Mouse (Mus musculus) ovary, postnatal 14 days (tissue): ENCODE results near the gene Zfhx3.

Source experiments
- DNase-seq: peaks from one replicate; pipeline ENCODE4 v3.0.0; 2022; ENCODE audit warnings: low spot score

Zfhx3 gene

DNA sequence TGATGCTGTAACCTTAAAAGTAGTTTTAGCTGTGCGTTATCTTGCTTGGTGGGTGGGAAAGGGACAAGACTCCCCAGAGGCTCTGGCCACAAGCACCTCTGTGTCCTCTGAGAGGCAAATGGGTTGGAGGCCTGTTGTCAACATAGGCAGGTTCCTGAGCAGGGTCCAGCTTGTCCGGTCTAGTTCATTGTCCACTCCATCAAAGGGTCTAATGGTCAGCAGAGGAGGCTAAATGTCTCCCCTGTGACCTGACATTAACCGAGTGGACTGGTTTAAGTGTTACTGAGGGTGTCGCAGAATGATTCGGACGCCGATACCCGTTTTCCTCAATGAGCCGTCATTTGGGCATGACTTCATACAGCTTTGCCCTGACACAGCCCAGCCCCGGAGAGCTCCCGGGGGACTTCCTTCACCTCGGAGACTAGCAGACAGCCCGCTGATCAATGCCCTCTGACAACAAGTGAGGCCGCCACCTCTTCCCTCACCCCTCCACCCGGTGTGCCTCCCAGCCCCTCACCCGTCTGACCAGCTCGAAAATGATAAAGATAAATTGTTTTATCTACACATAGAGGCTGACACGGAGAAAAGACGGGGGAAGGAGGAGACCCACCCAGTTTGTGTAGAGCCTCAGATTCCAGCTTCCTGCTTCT, 298.7 kb downstream of the Zfhx3 start:
- no peak for DNase-seq

DNA sequence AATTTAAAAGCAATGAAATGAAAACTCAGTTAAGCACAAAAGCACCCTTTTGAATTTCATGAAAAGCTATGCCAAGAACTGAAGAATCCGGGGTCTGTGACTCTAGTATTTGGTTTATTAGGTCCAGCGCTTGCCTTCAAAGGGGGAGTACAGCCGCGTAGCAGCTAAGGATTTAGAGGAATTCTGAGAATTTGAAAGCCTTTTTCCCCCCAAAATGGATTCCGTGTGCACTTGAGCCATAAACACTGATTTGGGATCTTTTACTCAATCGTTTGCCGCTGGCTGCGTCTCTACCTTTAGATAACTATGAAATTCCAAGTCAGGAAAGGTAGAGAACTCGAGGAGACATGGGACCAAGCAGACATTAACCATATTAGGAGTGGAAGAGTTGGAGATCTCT, 300.8 kb downstream of the Zfhx3 start:
- no peak for DNase-seq

DNA sequence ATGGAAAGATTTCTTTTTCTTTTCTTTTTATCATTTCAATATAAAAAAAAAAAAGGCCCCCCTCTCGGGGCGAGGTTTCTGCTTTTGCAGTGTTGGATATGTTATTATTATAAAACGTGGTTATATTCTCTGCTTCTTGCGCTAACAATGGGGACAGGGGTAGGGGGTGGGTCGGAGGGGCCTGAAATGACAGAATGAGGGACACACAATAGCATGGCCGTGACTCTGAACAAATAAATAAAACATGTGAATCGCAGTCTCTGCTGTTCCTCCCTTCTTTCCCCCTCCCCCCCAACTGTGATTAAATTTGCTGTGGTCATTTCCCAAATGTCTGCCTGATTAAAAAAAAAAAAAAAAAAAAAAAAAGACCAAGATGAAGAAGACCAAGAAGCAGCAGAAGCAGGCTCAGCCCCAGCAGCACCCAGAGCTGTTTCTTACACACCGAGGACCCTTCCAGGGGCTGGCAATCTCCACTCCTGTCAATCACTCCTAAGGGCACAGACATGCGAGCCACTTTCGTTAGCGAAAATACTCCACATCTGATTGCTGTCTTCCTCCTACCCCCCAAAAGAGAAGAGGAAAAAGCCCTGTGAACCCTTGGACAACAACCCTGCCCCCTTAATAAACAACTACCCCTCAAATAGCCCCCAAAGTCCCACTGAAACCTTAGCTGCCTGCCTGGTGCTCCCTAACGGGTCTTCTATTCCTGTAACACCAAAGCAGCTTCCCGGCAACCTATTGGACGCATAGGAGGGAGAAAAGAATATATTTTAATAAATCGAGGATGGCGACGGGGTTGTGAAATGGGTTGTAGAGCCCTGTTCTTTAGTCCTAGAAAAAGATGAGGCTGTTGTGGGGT, 302.4 kb downstream of the Zfhx3 start:
- DNase-seq: no peak

DNA sequence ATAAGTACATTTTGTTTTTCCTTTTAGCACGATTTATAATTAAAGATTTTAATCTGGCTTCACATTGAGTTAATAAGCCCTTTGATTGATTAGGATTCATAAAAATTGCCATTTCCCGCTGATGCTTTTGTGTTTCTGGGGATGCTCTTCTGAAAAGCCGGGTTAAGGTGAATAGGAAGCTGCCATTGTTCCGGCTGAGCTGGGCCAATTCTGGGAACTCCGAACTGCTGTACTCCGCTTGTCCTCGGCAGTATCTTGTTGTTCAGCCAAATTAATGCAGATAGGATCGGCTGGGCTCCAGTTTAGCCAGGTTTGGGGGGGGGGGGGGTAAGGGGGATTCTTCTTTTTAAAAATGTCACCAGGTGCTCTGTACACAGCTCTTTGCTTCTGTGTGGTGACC, 303.1 kb downstream of the Zfhx3 start:
- no peak for DNase-seq

DNA sequence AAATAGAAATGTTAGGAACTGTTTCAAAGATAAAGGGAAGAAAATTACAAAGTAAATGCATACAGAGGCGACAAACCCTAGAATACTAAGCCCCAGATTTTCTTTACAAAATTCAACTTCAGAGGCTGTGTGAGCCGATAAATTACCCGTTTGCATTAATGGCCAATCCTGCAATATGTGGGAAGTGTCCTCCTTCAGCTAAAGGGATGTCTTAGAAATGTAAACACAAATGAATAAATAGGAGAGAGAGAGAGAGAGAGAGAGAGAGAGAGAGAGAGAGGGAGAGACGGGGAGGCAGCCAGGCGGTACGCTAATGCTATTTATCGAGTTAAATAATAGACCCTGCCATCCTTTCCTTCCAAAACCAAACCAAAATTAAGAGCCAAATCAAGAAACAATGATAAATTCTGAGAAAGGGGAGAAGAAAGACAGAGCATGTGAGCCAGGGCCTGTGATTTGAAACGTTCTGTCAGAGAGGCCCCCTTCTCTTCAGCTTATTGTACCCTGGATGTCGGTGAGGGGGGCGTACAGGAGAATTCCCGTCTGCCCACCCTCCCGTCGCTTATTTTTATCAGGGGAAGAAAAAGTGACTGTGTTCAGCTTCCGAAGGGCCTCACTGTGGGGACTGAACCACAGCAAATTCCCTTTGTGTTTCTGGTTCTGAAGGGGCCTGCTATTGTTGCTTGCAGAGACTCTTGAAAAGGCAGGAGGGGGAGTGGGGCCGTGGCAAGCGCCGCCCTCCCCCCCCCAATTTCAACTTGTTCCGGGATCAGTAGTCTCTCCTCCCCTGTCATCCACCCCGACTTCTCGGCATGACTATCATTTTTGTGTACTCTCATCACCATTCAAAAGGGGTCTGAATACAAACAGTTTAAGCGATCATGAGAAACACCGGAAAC, 303.8 kb downstream of the Zfhx3 start:
- DNase-seq: no peak

DNA sequence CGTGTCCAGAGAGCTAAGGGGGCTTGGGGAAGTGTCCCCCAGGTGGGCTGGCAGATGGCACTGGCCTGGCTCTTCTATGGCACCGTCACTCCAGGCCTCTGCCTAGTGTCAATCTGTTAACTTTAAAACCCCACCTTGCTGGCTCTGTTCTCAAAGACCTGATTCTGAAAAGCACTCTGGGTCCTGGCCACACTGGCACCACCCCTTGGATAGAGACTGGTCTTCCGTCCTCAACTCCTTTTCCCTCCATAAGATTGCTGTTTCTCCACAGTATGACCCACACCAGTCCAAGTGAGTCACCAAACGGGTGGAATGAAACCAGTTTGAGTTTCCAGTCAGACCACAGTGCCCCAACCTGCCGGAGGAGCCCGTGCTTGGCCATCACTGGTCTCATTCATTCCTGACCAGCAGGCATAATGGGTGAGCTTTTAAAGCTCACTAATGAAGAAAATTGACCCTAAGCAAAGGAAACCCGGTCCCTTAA, 304.5 kb downstream of the Zfhx3 start:
- DNase-seq: no peak

DNA sequence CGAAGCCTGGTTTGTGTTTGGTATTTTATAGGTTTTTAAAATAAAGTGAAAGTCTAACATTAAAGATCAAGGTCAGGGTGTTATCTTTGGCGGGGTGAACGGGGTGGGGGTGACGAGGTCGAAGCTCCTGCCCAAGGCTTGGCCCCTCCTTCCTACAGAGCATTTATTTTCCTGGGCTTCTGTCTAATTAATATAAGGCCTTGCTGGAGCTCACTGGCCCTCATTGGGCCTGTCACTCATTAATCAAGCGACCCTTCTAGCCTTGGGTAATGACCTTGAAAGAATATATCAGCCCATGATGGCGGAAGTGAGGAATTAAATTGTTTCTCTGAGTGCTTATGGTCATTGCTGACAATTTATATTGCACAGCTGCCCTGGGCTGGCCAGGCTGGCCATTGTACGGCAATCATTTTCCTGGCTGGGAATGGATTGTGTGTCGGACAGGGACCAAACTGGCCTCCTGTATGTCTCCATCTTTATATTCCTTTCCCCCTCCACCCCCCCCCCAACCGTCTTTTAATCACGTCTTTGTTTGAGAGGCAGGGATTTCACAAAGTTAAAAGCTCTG, 322.2 kb downstream of the Zfhx3 start:
- DNase-seq: no peak

DNA sequence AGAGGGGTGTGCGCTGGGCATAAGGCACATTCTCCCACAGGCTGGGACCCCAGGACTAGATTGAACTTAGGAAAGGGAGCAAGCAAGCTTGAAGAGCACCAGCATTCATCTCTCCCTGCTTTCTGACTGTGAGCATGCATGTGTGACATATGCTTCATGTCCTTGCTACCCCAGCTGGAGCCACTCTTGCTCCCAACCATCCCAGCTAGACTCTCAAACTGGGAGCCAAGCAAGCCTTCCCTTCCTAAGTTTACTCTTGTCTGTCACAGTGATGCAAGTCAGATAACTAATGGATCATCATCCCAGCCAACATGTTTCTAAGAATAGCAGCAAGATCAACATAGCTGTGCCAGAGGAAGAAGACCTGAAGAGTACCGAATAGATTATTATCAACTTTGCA, 335.5 kb downstream of the Zfhx3 start:
- no peak for DNase-seq

DNA sequence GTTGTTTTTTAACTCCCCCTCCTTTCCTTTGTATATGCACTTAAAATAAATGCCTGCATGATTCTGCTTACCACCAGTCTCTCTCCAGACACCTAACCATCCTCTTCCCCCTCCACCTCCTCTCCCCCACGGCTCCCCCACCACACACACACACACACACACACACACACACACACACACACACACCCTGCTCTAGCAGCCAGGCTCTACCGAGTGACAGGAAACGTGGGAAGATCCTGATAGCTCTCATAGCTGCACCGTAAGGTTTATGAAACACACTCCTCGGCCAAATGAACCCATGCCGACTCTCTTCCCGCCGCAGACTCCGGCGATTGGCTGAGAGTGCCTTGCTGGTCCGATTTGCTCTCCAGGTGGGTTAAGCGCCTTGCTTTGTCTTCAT, 339.5 kb downstream of the Zfhx3 start:
- DNase-seq: no peak

DNA sequence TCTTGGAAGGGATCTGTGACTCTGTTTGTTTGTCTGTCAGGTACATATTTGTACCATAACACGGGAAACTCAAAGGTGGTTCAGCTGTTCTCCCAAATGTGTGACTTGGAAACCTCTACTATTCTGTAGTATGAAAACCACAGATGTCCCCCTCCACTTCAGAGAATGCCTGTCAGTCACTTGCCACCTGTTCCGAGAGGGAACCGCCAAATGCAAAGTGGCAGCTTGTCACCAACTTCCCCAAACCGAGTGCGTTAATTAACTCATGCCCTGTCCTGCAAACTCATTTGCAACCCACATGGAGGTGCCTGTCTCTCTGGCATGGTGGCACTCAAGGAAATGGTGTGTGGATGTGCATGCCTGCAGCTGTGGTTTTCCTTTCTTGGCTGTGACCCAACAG, 343.7 kb downstream of the Zfhx3 start:
- no peak for DNase-seq

DNA sequence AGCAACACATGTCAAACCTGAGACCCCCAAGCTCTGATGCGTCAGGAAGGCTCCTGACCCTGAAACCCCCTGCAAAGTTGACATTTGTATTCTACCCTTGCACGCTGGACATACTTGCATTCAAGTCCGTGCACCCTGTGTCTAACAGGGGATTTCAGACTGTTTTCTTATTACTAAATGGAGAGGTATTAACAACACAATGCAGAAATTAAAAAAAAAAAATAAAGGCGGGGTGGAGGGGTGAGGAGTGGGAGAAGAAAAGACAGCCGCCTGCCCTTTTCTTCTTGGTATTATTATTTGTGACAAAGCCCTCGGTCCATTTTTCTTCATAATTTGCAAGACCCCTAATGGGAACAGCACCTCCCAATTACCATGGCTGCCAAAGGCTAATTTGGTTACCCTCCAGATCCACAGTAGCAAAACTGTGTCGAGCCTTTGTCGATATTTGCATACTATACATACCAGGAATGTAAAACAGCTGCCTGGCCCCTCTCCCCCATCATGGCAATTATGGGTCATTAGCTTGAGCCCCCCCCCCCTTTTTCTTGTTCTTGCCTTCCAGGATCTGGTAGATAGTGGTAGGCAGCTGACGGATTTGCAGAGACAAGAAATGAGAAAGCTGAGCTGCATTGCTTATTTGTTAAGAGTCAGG, 358.6 kb downstream of the Zfhx3 start:
- DNase-seq: no peak

DNA sequence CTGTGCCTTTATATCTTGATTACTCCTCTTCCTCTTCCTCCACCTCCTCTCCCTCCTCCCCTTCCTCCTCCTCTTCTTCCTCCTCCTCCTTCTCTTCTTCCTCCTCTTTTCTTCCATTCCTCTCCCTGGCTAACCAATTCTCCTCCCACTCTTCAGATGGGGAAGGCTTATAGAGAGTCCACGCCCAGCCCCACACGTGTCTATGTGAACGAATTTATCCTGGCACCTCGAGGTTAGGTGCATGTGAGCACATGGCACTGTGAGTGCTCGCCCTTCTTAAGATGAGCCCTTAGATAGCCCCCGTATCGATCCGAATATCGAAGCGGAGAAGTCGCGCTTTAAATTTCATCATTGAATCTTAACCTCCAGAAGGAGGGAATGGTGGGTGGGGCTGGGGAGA, 359.2 kb downstream of the Zfhx3 start:
- no peak for DNase-seq

DNA sequence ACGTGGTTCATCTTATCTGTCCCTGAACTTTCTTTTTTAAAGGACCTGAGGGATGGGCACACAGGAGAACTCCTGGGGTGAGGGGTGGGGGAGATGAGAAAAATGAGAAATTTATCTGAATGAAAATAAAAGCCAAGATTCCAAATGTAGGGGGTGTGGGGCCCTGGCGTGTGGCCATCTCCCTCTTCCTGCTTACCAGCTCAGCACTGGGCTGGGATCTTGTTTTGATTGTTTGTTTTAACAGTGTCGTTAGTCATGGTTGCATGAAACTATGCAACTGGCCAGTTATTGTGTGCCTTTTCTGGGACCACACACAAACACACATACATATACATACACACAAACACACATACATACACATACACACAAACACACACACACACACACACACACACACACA, 362.9 kb downstream of the Zfhx3 start:
- DNase-seq: no peak

DNA sequence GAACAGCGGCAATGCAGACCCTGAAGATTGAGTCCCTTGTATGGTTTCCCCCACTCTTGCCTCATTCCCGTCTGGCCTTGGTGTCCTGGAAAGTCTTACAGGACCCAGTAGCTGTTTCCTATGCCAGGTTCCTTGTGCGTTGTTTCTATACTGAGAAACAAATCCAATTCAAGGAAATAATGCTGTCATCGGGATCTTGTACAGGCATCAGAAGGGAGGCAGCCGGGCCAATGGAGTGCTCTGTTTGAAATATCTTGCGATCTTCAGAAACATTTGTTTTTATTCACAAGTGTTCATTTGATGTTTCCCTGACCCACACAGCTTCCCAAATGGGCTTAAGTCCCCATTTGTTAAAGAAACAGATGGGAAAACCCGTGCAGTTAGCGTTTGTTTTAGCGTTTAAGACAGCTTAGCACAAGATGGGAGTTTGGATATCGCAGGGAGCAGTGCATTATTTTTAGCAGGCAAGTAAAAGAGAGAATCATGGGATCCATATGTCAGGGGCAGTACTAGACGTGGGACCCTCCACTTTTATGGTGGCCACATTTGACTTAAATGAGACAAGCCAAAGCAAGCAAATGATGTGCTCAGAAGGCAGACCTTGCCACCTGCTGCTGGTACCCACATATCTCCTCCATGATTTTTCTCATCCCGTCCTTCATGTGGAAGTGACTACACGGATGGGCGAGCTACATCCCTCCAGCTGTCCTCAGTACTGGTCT, 367.2 kb downstream of the Zfhx3 start:
- DNase-seq: no peak

DNA sequence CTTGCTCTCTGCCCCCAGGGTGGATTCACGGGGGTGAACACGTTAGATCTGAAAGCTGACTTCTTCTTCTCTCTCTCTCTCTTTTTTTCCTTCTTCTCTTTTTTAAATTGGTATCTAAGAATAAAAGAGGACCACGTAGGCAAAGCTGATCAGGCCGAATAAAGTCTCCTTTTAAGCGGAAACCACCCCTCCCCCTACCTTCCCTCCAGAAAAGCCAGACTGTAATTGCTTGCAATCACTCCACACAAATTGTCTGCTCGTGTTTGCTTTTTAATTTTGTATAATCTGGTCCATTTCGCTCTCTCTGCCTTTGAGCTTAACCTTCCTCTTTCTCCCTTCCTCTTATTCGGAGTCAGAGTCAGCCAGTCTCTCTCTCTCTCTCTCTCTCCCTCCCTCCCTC, 372.6 kb downstream of the Zfhx3 start:
- no peak for DNase-seq

DNA sequence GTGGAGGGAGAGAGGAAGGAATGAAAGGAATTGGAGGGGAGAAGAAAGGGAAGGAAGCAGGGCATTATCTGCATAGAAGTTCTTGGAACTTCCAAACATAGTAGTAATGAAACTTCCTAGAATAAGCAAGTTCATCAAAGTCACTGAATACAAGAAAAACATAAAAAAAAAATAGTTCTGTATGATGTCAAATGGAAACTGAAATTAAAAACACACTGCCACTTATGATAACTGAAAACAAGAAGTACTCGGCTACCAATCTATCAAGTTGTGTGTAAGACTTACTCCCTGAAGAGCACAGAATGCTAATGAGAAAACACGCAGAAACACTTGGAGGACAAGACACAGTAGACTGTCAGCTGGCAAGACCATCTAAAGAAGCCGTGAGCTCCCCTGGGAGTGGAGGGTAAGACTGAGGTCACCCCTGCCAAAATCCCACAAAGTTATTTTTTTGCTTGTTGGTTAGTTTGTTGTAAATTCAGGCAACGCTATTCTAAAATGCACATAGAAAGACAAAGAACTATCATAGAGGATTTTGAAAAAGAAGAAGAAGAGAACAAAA, 375.2 kb downstream of the Zfhx3 start:
- no peak for DNase-seq

DNA sequence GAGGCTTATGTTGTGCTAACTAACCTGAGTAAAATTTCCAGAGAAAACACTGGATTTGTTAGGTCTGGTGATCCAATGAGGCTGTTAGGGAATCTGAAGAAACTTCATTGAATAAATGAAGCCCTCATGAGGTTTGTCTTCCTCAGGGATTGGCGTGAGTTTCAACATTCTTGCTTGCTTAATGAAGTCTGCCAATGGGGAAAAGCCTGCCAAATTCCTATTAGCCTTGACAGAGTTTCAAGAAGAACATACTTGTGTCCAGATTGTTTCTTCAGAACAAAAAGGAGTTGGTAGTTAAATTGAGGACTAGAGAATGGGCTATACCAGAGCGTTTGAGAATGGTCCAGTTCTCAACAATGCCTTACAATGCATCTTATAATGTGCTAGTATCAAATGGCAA, 385.3 kb downstream of the Zfhx3 start:
- no peak for DNase-seq

DNA sequence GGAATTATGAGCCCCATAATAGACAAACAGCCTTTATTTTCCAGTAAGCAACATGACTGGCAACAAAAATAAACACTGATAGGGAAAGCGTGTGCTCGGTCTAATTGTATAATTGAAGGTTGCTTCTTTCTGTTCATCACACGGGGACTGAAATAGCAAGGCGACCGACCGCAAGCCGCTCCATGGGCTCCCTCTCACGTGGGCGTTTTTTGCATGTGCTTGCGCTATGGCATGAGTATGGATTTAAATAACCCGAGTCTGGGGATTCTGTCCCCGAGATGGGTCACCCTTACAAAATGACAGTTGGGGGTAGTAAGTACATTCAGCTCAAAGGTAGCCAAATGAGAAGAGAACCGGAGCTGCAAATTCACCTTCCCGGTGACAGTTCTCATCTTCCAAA, 405.9 kb downstream of the Zfhx3 start:
- no peak for DNase-seq

DNA sequence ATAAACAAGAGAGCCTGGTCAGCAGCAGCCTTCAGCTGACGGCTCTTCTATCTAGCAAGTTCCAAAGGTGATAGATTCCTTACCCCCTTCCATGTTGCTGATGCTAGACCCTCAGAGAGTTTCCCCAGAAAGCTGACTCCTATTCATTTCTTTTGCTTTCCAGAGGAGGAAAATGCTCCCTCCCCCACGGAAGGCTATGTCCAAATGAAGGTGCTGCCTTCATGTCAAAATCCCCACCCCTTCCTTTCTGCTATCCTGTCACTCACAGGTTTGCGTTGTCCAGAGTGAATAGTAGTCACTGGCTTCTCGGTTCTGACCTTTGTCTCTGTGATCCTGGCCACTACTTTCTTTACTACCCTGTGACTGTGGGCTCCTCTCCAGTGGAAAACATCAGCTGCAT, 406.3 kb downstream of the Zfhx3 start:
- DNase-seq: no peak

DNA sequence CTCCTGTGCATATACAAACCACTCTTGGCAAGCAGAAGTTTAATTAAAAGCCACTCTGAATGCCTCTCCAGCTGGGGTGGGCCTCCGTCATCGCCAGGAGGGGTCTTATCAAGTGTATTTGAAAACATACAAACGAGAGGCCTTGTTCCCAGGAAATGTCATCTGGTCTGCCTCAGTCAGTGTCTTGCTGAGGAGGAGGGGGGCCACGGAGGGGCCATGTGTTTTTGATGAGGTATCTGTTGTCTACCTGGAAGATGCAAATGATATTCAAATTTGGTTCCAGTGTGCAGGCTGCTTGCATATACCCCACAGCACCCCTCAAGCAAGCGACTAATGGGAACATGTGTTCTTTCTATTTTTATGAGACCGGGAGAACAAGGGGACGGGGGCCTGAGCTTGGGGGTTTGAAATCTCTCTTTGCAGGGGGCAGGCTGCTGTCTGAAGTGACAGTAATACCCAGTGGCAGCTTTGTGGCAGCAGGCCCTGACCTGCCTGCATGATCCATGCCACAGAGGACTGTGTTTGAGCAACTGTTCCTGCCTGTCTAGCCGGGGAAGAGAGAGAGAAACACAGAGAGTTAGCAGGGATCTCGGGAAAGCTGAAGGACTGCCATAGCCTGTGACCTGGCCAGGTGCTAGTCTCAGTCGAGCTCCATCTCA, 412.8 kb downstream of the Zfhx3 start:
- no peak for DNase-seq
